ENCODE assay signal across 17 mouse cellular contexts in the genomic region with DNA sequence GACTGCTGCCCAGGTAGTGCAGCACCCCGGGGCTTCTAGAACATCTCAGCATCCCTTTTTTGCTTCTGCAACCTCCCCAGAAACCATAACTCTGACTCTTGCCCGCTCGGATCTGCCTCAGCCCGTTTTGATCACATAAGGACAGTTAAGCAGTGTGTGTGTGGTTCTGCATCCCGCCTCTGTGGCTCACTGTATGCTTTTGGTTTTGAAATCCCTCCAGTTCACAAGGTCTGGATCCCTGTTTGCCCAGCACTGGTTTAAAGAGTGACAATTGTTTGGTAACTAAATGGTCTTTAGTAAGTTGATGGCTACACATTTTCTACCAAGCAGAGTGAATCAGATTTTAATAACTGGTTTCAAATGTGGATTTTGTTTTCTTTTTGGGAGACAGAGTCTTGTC.
DNase-seq lines count a peak whose midpoint lies in the region; ATAC-seq and TF ChIP-seq lines count a peak whose summit lies in the region.
"Had no signal": no experiment of that assay in that cellular context is flagged by ENCODE, and none has a peak within 500 bp of the region (broad histone marks: within the 10 kb centered on the region; RNA-seq: fewer than 3 reads in every experiment).

No protein-coding gene starts in this region.

- 83% methylated on average over 5 of the region's 5 CpGs for WGBS in heart, embryonic 10.5 days
- 70% methylated on average over 5 of the region's 5 CpGs for WGBS in liver, postnatal 0 days (ENCODE audit: insufficient replicate concordance)
- WGBS in liver, embryonic 12.5 days (ENCODE audit: insufficient replicate concordance), result 71% methylated on average over 5 of the region's 5 CpGs
- WGBS in forebrain, embryonic 14.5 days, result 94% methylated on average over 5 of the region's 5 CpGs

- no peak overlapping the region for H3K4me3 ChIP-seq in heart, embryonic 10.5 days
- H3K4me3 ChIP-seq in liver, postnatal 0 days (ENCODE audit: low read depth, low read length), result no peak overlapping the region
- no peak overlapping the region for H3K4me3 ChIP-seq in liver, embryonic 12.5 days
- no peak overlapping the region for H3K4me3 ChIP-seq in testis, adult 2 months (ENCODE audit: control insufficient read depth, low read depth, low read length)
- H3K4me3 ChIP-seq in forebrain, embryonic 14.5 days (ENCODE audit: low read depth, low read length), result no peak overlapping the region
- H3K4me3 ChIP-seq: gastrocnemius, adult 2 months; heart, embryonic 12.5 days; hindbrain, embryonic 12.5 days; limb, embryonic 12.5 days; liver, embryonic 15.5 days; midbrain, embryonic 12.5 days had no signal

- H3K9me3 ChIP-seq in heart, embryonic 10.5 days, result no peaks in the 10 kb centered on the region
- H3K9me3 ChIP-seq in liver, postnatal 0 days (ENCODE audit: low read length), result no peaks in the 10 kb centered on the region
- H3K9me3 ChIP-seq in liver, embryonic 12.5 days (replicated peaks), result no peaks in the 10 kb centered on the region
- no peaks in the 10 kb centered on the region for H3K9me3 ChIP-seq in forebrain, embryonic 14.5 days (replicated peaks; ENCODE audit: control insufficient read depth, low read length)
- H3K9me3 ChIP-seq: heart, embryonic 12.5 days; hindbrain, embryonic 12.5 days; limb, embryonic 12.5 days; liver, embryonic 15.5 days; midbrain, embryonic 12.5 days had no signal

- TF ChIP-seq POLR2A in testis, adult 2 months (IDR thresholded peaks at IDR 0.05; ENCODE audit: control insufficient read depth, low read depth, low read length), result no peak

- H3K27ac ChIP-seq in heart, embryonic 10.5 days, result no peak overlapping the region
- H3K27ac ChIP-seq in liver, postnatal 0 days (ENCODE audit: low read depth), result no peak overlapping the region
- no peak overlapping the region for H3K27ac ChIP-seq in liver, embryonic 12.5 days
- peak overlapping the region; percentile 59 for H3K27ac ChIP-seq in testis, adult 2 months (ENCODE audit: control insufficient read depth, insufficient read depth, low read depth, low read length)
- no peak overlapping the region for H3K27ac ChIP-seq in forebrain, embryonic 14.5 days (ENCODE audit: low read depth, low read length)
- H3K27ac ChIP-seq: gastrocnemius, adult 2 months; hindbrain, embryonic 12.5 days; liver, embryonic 15.5 days; midbrain, embryonic 12.5 days had no signal

- H3K9ac ChIP-seq in liver, postnatal 0 days (replicated peaks), result no peak overlapping the region
- H3K9ac ChIP-seq in liver, embryonic 12.5 days, result no peak overlapping the region
- H3K9ac ChIP-seq in forebrain, embryonic 14.5 days (ENCODE audit: low read length), result no peak overlapping the region
- H3K9ac ChIP-seq: heart, embryonic 12.5 days; hindbrain, embryonic 12.5 days; limb, embryonic 12.5 days; liver, embryonic 15.5 days; midbrain, embryonic 12.5 days had no signal

- TF ChIP-seq CTCF in liver, postnatal 0 days (IDR thresholded peaks at IDR 0.05; ENCODE audit: low read depth), result no peak
- no peak for TF ChIP-seq CTCF in testis, adult 2 months (IDR thresholded peaks at IDR 0.05; ENCODE audit: control insufficient read depth, insufficient read depth, insufficient replicate concordance, low read depth, low read length)

- no peaks in the 10 kb centered on the region for H3K27me3 ChIP-seq in heart, embryonic 10.5 days (ENCODE audit: insufficient read depth, poor library complexity, severe bottlenecking)
- no peaks in the 10 kb centered on the region for H3K27me3 ChIP-seq in liver, postnatal 0 days (ENCODE audit: insufficient read depth, low read length)
- H3K27me3 ChIP-seq in liver, embryonic 12.5 days (replicated peaks), result no peaks in the 10 kb centered on the region
- no peaks in the 10 kb centered on the region for H3K27me3 ChIP-seq in testis, adult 2 months (ENCODE audit: control insufficient read depth, insufficient read depth, low read length)
- H3K27me3 ChIP-seq in forebrain, embryonic 14.5 days (replicated peaks; ENCODE audit: control insufficient read depth, insufficient read depth, low read length), result no peaks in the 10 kb centered on the region
- H3K27me3 ChIP-seq: heart, embryonic 12.5 days; hindbrain, embryonic 12.5 days; limb, embryonic 12.5 days; liver, embryonic 15.5 days; midbrain, embryonic 12.5 days had no signal

- no peak for TF ChIP-seq EP300 in liver, postnatal 0 days (IDR thresholded peaks at IDR 0.05; ENCODE audit: low read depth)

- ATAC-seq in liver, postnatal 0 days, result 0 out of 2 replicates have a peak, but pooled peaks have one; percentile 49
- ATAC-seq in liver, embryonic 12.5 days, result no peak
- ATAC-seq in forebrain, embryonic 14.5 days, result no peak
- ATAC-seq: CD4-positive, CD25-positive, alpha-beta regulatory T cell, adult 4 months had no signal

- no peak overlapping the region for H3K4me2 ChIP-seq in liver, postnatal 0 days (ENCODE audit: low read depth, low read length)
- no peak overlapping the region for H3K4me2 ChIP-seq in liver, embryonic 12.5 days
- no peak overlapping the region for H3K4me2 ChIP-seq in forebrain, embryonic 14.5 days (ENCODE audit: low read length)
- H3K4me2 ChIP-seq: heart, embryonic 12.5 days; hindbrain, embryonic 12.5 days; limb, embryonic 12.5 days; liver, embryonic 15.5 days; midbrain, embryonic 12.5 days had no signal

- H3K36me3 ChIP-seq in heart, embryonic 10.5 days, result 0 out of 2 replicates have a peak, but pooled peaks cover 2% of the 10 kb centered on the region
- H3K36me3 ChIP-seq in liver, postnatal 0 days (replicated peaks; ENCODE audit: insufficient read depth, low read length), result no peaks in the 10 kb centered on the region
- H3K36me3 ChIP-seq in liver, embryonic 12.5 days, result 0 out of 2 replicates have a peak, but pooled peaks cover 5% of the 10 kb centered on the region
- no peaks in the 10 kb centered on the region for H3K36me3 ChIP-seq in testis, adult 2 months (ENCODE audit: control insufficient read depth, insufficient read depth, low read length)
- H3K36me3 ChIP-seq in forebrain, embryonic 14.5 days (ENCODE audit: control insufficient read depth, insufficient read depth, low read length), result peaks cover 10% of the 10 kb centered on the region
- H3K36me3 ChIP-seq: limb, embryonic 12.5 days; liver, embryonic 15.5 days had no signal

- peaks cover 14% of the 10 kb centered on the region for H3K4me1 ChIP-seq in heart, embryonic 10.5 days
- peaks cover 27% of the 10 kb centered on the region for H3K4me1 ChIP-seq in liver, postnatal 0 days (ENCODE audit: insufficient read depth)
- H3K4me1 ChIP-seq in liver, embryonic 12.5 days, result peaks cover 13% of the 10 kb centered on the region
- no peaks in the 10 kb centered on the region for H3K4me1 ChIP-seq in testis, adult 2 months (ENCODE audit: control insufficient read depth, insufficient read depth, low read length)
- H3K4me1 ChIP-seq in forebrain, embryonic 14.5 days (ENCODE audit: control insufficient read depth, insufficient read depth, low read length), result no peaks in the 10 kb centered on the region
- H3K4me1 ChIP-seq: hindbrain, embryonic 12.5 days; limb, embryonic 12.5 days; midbrain, embryonic 12.5 days had no signal

- peak; percentile 85 for DNase-seq in heart, adult 11 months
- no peak for DNase-seq in heart, embryonic 10.5 days (ENCODE audit: low spot score)
- no peak for DNase-seq in liver, postnatal 0 days
- no peak for DNase-seq in testis, postnatal 10 days (ENCODE audit: low spot score)
- DNase-seq in forebrain, embryonic 14.5 days (ENCODE audit: low spot score), result no peak
- DNase-seq in frontal cortex, postnatal 14 days (ENCODE audit: low spot score in 2 of 2), result no peak
- DNase-seq: thymus, adult 18-20 months; thymus, postnatal 36 days had no signal
